Mouse (Mus musculus): ENCODE data around the gene Fam196b.

DNA sequence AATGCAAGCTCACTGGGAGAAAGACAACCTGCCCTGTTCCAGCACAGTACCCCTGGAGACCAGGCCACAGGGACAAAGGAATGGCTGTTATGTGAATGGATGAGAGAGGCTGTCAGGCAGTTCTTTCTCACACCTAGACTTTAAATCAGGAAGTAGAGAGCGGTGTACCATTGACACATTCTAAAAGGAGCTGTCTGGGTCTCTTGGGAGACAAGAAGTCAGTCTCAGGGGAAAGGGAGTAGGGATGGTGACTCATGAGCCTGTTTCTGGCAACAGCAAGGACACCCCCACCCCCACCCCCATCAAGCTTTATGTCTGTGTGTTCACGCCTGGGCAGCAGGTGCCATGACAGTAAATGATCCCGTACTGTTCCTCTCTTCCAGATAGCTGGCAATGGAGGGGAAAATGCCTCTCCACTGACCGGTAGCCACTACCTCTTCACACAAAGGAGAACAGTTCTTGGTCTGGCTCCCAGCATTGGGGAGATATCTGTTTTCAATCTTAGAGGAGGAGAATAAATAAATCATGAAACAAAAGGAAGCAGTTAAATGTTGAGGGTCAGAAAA lies 29.2 kb downstream of the Fam196b start:
- TF ChIP-seq CTCF (IDR thresholded peaks at IDR 0.05; ENCODE audit: insufficient read depth, low read depth, low read length), result no peak
- no peak for TF ChIP-seq POLR2A (IDR thresholded peaks at IDR 0.05; ENCODE audit: insufficient read depth, low read depth, low read length)
